Mouse (Mus musculus) left cerebral cortex, adult 18-20 months (tissue): Measurements from ENCODE around the gene Tmem35b. TPM values are rescaled to one million over a fixed set of nuclear protein-coding genes. Genes with fewer than 3 reads are reported as not detected.

Experiments
- DNase-seq, 2 experiments: peaks; one replicate each; pipeline ENCODE4 v3.0.0; 2021 to 2022; ENCODE audit warnings: low spot score in 2 of 2, mixed read lengths in 1 of 2
- total RNA-seq, 2 experiments: library from RNA; stranded (reverse); gene quantifications; 2 replicates each; pipeline ENCODE4 v1.2.3; 2021

The Tmem35b gene
- total RNA-seq, 2 experiments from 2014 or later, result 3.3 TPM

- peak in 1 of 2 experiments; percentile 69 for DNase-seq
Measured at GRCm38 (mm10) chr4:127168211-127168913, 44.9 kb downstream of the Tmem35b start.

GRCm38 (mm10) chr4:127168914-127169345 is 45.4 kb downstream of the Tmem35b start, which contains the start of gene Dlgap3:
TSS of gene Dlgap3 (plus strand) at chr4:127169204.
- no peak for DNase-seq

- peak in 1 of 2 experiments; percentile 52 for DNase-seq
Measured at GRCm38 (mm10) chr4:127169346-127170221, 46.1 kb downstream of the Tmem35b start.

GRCm38 (mm10) chr4:127170866-127171265 is 47.4 kb downstream of the Tmem35b start:
- DNase-seq, result peak; percentile 79 to 81

GRCm38 (mm10) chr4:127171341-127171905 is 47.9 kb downstream of the Tmem35b start:
- DNase-seq, result no peak

- DNase-seq, result no peak
Measured at GRCm38 (mm10) chr4:127172119-127172518, 48.6 kb downstream of the Tmem35b start.

- peak; percentile 49 to 64 for DNase-seq
Measured at GRCm38 (mm10) chr4:127172614-127173013, 49.1 kb downstream of the Tmem35b start.

GRCm38 (mm10) chr4:127173461-127173860 is 50.0 kb downstream of the Tmem35b start:
- no peak for DNase-seq

- DNase-seq, result peak; percentile 51 to 71
Measured at GRCm38 (mm10) chr4:127174075-127174899, 50.8 kb downstream of the Tmem35b start.

- DNase-seq, result peak; percentile 66 to 80
Measured at GRCm38 (mm10) chr4:127174900-127175278, 51.4 kb downstream of the Tmem35b start.

GRCm38 (mm10) chr4:127177961-127178360 is 54.5 kb downstream of the Tmem35b start:
- DNase-seq, result peak in 1 of 2 experiments; percentile 55

GRCm38 (mm10) chr4:127178671-127179070 is 55.2 kb downstream of the Tmem35b start:
- peak in 1 of 2 experiments; percentile 70 for DNase-seq

Other genes with a start within 250 kb of the Tmem35b start
- 10 to 100 TPM; 59.3 to 60.3 TPM for gene Zmym4, start 155.6 kb upstream of the Tmem35b start, total RNA-seq
- 100 to 1,000 TPM; 240 to 256 TPM for gene Sfpq, start 102.4 kb upstream of the Tmem35b start, total RNA-seq
- gene Zmym1, start 62.5 kb upstream of the Tmem35b start, total RNA-seq, result 10 to 100 TPM; 14.6 to 20.1 TPM
- 10 to 100 TPM; 33.5 to 37.6 TPM for gene Zmym6, start 46.3 kb upstream of the Tmem35b start, total RNA-seq
- 100 to 1,000 TPM; 368 to 379 TPM for gene Dlgap3, start 45.5 kb downstream of the Tmem35b start, total RNA-seq
- 10 to 100 TPM; 56.0 to 59.9 TPM for gene Smim12, start 120.1 kb downstream of the Tmem35b start, total RNA-seq
- 1 to 10 TPM; 2.2 to 3.2 TPM for gene Gja4, start 190.3 kb downstream of the Tmem35b start, total RNA-seq
- under 1 TPM; 0.35 to 0.37 TPM for gene Gjb3, start 207.2 kb downstream of the Tmem35b start, total RNA-seq
- not detected for gene Gjb4, start 230.4 kb downstream of the Tmem35b start, total RNA-seq
- not detected for gene Gjb5, start 234.5 kb downstream of the Tmem35b start, total RNA-seq